Mouse (Mus musculus) hindbrain, embryonic 14.5 days (tissue): Measurements from ENCODE around the gene Abhd15. TPM values are rescaled to one million over a fixed set of nuclear protein-coding genes. Genes with fewer than 3 reads are reported as not detected.

Experiments used
- ATAC-seq: fragments of 200-750 bp; cut with Nextera tagmentation; 2 replicates; pipeline ENCODE4 v1.8.0; 2017; ENCODE audit warnings: moderate number of reproducible peaks, mild to moderate bottlenecking, moderate TSS enrichment, moderate library complexity; ENCODE audit not compliant: low FRiP score
- DNase-seq: peaks from one replicate; pipeline ENCODE4 v3.0.0-alpha.2; 2015; ENCODE audit warnings: low spot score
- H3K27ac ChIP-seq: fragments of 300-500 bp; sonication (generic); 2 replicates; pipeline ENCODE4 v1.5.1; 2014; ENCODE audit warnings: mild to moderate bottlenecking, moderate library complexity
- H3K27me3 ChIP-seq: fragments of 300-500 bp; sonication (generic); 2 replicates; pipeline ENCODE4 v1.6.1; 2014; ENCODE audit warnings: mild to moderate bottlenecking, low read length, mixed read lengths; ENCODE audit not compliant: control insufficient read depth, insufficient read depth
- H3K36me3 ChIP-seq: fragments of 300-500 bp; sonication (generic); replicated peaks from 2 replicates; pipeline ENCODE4 v1.6.1; 2014; ENCODE audit not compliant: control insufficient read depth, insufficient read depth
- H3K4me1 ChIP-seq: fragments of 300-500 bp; sonication (generic); replicated peaks from 2 replicates; pipeline ENCODE4 v1.6.1; 2014; ENCODE audit warnings: antibody characterized with exemption, low read length, mixed read lengths; ENCODE audit not compliant: control insufficient read depth, insufficient read depth
- H3K4me2 ChIP-seq: fragments of 300-500 bp; sonication (generic); replicated peaks from 2 replicates; pipeline ENCODE4 v1.6.1; 2014; ENCODE audit warnings: mild to moderate bottlenecking, moderate library complexity
- H3K4me3 ChIP-seq: fragments of 300-500 bp; sonication (generic); replicated peaks from 2 replicates; pipeline ENCODE4 v1.5.1; 2014; ENCODE audit warnings: mild to moderate bottlenecking, low read length
- H3K9ac ChIP-seq: fragments of 300-500 bp; sonication (generic); 2 replicates; pipeline ENCODE4 v1.6.1; 2014
- H3K9me3 ChIP-seq: fragments of 300-500 bp; sonication (generic); 2 replicates; pipeline ENCODE4 v1.6.1; 2016; ENCODE audit warnings: low read length; ENCODE audit not compliant: control insufficient read depth
- whole genome bisulfite sequencing: fragments of 180-500 bp; shearing (Covaris S2); extraction: QIAGEN DNeasy Blood & Tissue Kit; methylation state at CpG from one replicate; pipeline ENCODE4 v1.1.7; 2014; 5-methylcytosine and 5-hydroxymethylcytosine counted together
- polyA plus RNA-seq: library from polyadenylated mRNA; unstranded; fragments of >200 nt; fragmentation: Nextera tagmentation; extraction: Ambion mirVana; gene quantifications from 2 replicates; pipeline ENCODE4 v1.2.1, GENCODE M21; 2014

The Abhd15 gene
- polyA plus RNA-seq, 1 experiment from 2014 or later: 2.7 TPM

DNA sequence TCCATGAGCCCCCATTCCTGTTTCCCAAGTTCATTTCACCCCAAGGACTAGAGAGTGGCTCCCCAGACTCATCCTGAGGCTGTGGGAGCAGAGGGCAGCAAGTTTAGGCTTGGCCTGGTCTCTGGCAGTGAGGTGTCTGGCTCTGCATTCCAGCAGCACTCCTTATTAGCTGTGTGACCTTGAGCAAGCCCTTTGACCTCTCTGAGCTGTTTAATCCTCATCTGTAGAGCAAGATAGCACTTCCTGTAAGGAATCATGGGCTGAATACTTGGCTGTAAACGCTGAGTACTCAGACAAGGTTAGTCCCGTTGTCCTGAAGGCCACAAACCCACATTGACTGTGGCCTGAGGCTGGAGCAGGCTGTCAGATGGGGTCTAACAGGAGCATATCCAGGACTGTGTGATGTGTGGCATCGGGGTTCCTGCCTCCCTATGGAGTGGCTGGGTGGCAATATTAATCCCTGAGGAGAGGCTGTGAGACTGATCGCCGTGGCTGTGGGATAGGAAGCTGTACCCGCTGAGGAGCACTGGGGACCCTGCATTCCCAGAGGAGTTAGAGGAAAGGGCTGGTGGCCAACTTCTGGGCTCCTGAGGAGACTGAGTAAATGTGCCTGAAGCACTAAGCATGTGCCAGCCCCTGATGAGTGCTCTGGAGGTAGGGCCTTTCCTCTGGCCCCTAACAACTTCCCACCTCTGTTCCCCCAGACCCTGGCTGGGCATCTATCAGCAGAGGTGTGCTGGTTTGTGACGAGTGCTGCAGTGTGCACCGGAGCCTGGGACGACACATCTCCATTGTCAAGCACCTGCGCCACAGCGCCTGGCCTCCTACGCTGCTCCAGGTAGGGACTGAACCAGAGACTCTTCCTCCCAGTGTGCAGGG is 16.4 kb upstream of the Abhd15 start:
- DNase-seq (no peak), ATAC-seq (no peak)
- H3K9me3 ChIP-seq: no peaks in the 10 kb centered on the region
- H3K9ac ChIP-seq: 0 out of 2 replicates have a peak overlapping the region, but pooled peaks have one; percentile 28
- H3K27ac ChIP-seq: peak overlapping the region; percentile 35; the same call in 1 of the 2 replicates
- peaks cover 38% of the 10 kb centered on the region for H3K4me1 ChIP-seq
- WGBS: 68% methylated on average over 12 of the region's 12 CpGs
- no peak overlapping the region for H3K4me3 ChIP-seq
- H3K27me3 ChIP-seq: no peaks in the 10 kb centered on the region
- H3K36me3 ChIP-seq: peaks cover 43% of the 10 kb centered on the region
- no peak overlapping the region for H3K4me2 ChIP-seq

DNA sequence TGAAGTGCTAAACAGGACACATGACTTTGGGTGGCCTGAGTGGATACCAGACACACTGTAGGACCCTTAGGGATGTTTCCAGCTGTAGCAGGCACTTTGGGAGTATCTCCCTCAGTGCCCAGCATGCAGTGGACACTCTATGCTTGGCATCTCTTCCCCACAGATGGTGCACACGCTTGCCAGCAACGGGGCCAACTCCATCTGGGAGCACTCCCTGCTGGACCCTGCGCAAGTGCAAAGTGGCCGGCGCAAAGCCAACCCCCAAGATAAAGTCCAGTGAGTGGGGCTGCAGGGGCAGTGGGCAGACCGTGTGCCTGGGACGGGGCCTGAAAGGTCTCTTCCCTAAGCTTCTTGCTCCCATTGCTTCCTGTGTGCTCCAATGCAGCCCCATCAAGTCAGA is 15.6 kb upstream of the Abhd15 start:
- Histone ChIP-seq H3K4me1 (peaks cover 33% of the 10 kb centered on the region), H3K27me3 (no peaks in the 10 kb centered on the region), H3K4me2 (no peak overlapping the region), H3K27ac (no peak overlapping the region), H3K9ac (no peak overlapping the region), H3K4me3 (no peak overlapping the region), H3K36me3 (peaks cover 52% of the 10 kb centered on the region), H3K9me3 (no peaks in the 10 kb centered on the region)
- ATAC-seq: no peak
- WGBS: 82% methylated on average over 7 of the region's 7 CpGs
- no peak for DNase-seq

DNA sequence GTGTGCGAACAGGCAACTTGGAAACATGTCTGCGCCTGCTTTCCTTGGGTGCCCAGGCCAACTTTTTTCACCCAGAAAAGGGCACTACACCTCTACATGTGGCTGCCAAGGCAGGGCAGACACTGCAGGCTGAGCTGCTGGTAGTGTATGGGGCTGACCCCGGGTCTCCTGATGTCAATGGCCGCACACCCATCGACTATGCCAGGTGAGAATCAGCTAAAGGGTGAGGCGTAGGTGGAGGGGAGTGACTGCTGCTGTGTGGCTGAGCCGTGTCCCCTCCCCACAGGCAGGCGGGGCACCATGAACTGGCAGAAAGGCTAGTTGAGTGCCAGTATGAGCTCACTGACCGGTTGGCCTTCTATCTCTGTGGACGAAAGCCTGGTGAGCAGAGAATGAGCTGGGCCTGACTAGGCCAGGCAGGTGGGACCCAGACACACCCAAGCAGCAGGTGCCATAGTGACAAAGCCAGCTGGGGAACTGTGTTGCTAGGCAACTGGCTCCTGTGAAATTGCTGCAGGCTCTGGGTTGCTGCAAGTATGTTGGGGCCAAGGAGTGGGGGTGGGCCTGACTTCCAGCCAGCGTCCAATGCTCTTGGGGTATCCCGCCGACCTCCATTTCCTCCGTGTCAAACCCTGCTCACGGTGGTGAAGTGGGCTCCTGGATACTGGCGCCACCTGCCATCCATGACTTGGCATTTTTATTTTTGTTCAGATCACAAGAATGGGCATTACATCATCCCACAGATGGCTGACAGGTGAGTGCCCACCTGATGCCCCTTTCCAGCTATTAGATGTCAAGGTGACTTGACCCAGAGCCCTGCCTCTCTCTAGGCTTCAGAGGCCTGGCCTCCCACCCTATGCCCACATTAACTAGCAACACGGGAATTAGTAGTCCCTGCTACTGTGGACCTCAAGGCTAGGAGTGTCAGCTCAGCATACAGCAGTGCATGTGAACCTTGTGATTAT is 14.3 kb upstream of the Abhd15 start:
- H3K27ac ChIP-seq: no peak overlapping the region
- no peaks in the 10 kb centered on the region for H3K27me3 ChIP-seq
- H3K9ac ChIP-seq: 0 out of 2 replicates have a peak overlapping the region, but pooled peaks have one; percentile 28
- no peak overlapping the region for H3K4me2 ChIP-seq
- 70% methylated on average over 17 of the region's 17 CpGs for WGBS
- peaks cover 21% of the 10 kb centered on the region; the same call in 1 of the 2 replicates for H3K4me1 ChIP-seq
- peaks cover 65% of the 10 kb centered on the region for H3K36me3 ChIP-seq
- no peak overlapping the region for H3K4me3 ChIP-seq
- ATAC-seq: no peak
- no peak for DNase-seq
- no peaks in the 10 kb centered on the region for H3K9me3 ChIP-seq

DNA sequence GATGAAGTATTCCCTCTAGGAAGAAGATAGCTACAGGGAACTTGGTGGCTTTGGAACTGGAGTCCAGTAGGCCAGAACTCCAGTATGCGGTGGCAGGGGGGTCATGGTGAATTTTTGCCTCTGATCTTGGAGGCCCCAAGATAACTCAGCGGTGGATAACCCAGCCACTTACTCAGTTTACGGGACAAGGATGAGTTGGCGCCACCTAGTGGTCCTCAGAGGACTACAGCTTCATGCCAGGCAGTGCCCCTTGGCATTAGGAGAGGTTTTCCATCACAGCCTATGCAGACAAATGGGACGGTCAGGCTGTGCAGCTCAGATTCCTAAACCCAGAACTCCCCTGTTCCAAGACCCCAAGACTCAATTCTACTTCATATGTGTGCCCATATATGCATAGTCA is 13.5 kb upstream of the Abhd15 start:
- peak; percentile 82 for DNase-seq
- 21% methylated on average over 5 of the region's 5 CpGs for WGBS
- H3K4me1 ChIP-seq: peaks cover 18% of the 10 kb centered on the region; the same call in 1 of the 2 replicates
- peaks cover 72% of the 10 kb centered on the region for H3K36me3 ChIP-seq
- H3K27me3 ChIP-seq: no peaks in the 10 kb centered on the region
- no peaks in the 10 kb centered on the region for H3K9me3 ChIP-seq
- no peak overlapping the region for H3K27ac ChIP-seq
- 0 out of 2 replicates have a peak overlapping the region, but pooled peaks have one; percentile 28 for H3K9ac ChIP-seq
- H3K4me2 ChIP-seq: no peak overlapping the region
- no peak overlapping the region for H3K4me3 ChIP-seq
- no peak for ATAC-seq

DNA sequence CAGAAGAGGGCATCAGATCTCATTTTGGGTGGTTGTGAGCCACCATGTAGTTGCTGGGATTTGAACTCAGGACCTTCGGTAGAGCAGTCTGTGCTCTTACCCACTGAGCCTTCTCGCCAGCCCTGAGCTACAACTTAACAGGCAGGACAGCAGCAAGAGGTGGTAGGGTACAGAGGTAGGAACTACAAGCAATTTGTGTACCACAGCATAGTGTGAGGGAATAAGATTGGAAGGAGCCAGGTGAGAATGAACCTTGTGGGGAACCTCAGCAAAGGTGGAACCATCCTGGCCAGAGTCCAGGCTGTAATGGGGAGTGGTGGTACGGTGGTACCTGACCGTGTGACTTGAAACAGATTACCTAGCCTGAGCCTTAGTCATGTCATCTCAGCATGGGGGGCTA is 12.9 kb upstream of the Abhd15 start:
- WGBS: 92% methylated on average over 4 of the region's 4 CpGs
- no peak for ATAC-seq
- Histone ChIP-seq H3K36me3 (peaks cover 78% of the 10 kb centered on the region), H3K4me1 (peaks cover 18% of the 10 kb centered on the region; the same call in 1 of the 2 replicates), H3K4me2 (no peak overlapping the region), H3K4me3 (no peak overlapping the region), H3K9ac (no peak overlapping the region), H3K27ac (no peak overlapping the region), H3K9me3 (no peaks in the 10 kb centered on the region), H3K27me3 (no peaks in the 10 kb centered on the region)
- DNase-seq: no peak

DNA sequence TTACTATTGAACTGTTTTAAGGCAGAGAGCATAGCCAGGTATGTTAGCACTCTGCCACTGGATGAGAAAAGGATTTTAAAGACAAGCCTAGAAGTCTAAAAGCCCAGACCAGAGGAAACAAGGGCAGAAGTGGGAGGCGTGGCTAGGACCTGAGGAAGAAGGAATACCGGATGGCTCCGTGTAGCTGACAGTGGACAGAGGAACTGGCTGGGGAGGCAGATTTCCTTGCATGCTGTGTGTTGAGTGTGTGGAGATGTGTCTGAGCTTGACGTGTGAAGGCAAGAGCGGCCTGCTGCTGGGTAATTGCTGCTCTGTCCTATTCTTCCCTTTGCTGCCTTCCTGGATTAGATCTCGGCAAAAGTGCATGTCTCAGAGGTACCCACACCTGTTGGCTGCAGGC is 12.4 kb upstream of the Abhd15 start:
- Histone ChIP-seq H3K4me3 (no peak overlapping the region), H3K4me2 (no peak overlapping the region), H3K9me3 (no peaks in the 10 kb centered on the region), H3K27me3 (no peaks in the 10 kb centered on the region), H3K27ac (no peak overlapping the region), H3K9ac (no peak overlapping the region), H3K4me1 (peaks cover 18% of the 10 kb centered on the region; the same call in 1 of the 2 replicates), H3K36me3 (peaks cover 83% of the 10 kb centered on the region)
- WGBS: 88% methylated on average over 6 of the region's 6 CpGs
- ATAC-seq (no peak), DNase-seq (no peak)

DNA sequence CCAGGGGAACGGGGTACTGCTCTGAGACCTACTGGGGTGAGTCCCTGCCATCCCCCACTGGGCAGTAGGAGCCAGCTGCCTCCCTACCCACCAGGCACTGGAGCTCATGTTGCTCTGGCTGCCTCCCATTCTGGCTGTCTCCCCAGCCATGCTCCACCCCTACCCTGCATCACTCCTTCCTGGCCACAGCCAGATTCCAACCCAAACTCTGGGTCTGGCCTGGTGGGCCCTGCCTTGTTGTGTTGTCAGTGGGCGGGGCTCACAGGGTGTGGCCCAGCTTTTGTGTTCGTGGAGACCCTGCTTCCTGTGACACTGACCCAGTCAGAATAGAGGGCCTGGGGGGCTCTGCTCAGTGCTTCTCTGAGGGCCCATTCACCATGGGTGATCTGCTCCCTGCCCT is 11.4 kb upstream of the Abhd15 start:
- Histone ChIP-seq H3K36me3 (peaks cover 85% of the 10 kb centered on the region), H3K4me3 (no peak overlapping the region), H3K4me1 (peaks cover 15% of the 10 kb centered on the region; the same call in 1 of the 2 replicates), H3K9ac (no peak overlapping the region), H3K4me2 (no peak overlapping the region), H3K27me3 (no peaks in the 10 kb centered on the region), H3K9me3 (no peaks in the 10 kb centered on the region), H3K27ac (no peak overlapping the region)
- ATAC-seq: no peak
- DNase-seq: no peak
- WGBS: 62% methylated on average over 3 of the region's 3 CpGs

DNA sequence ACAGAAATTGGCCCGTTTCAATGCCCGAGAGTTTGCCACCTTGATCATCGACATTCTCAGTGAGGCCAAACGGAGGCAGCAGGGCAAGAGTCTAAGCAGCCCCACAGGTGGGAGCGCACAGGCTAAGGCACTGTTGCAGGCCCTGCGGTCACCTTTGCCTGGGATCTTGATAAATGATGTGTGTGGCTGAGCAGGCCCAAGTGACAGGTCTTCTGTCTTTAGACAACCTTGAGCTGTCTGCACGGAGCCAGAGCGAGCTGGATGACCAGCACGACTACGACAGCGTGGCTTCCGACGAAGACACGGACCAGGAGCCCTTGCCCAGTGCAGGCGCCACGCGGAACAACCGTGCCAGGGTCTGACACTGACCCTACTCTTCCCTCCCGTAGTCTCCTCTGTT is 10.5 kb upstream of the Abhd15 start:
- Histone ChIP-seq H3K9me3 (no peaks in the 10 kb centered on the region), H3K27me3 (no peaks in the 10 kb centered on the region), H3K4me2 (no peak overlapping the region), H3K27ac (no peak overlapping the region), H3K4me1 (peaks cover 12% of the 10 kb centered on the region; the same call in 1 of the 2 replicates), H3K9ac (no peak overlapping the region), H3K4me3 (no peak overlapping the region), H3K36me3 (peaks cover 79% of the 10 kb centered on the region)
- ATAC-seq: no peak
- no peak for DNase-seq
- 93% methylated on average over 19 of the region's 19 CpGs for WGBS
